Mouse (Mus musculus): ENCODE data around the gene Eya2. TPM values are rescaled to one million over a fixed set of nuclear protein-coding genes. Genes with fewer than 3 reads are reported as not detected.

The Eya2 gene
- polyA plus RNA-seq, 1 experiment = 1.5 TPM

Other genes starting within 250 kb of the Eya2 start
- gene Zfp663, start 226.3 kb upstream of the Eya2 start, polyA plus RNA-seq (2012; rRNA removed) = not detected in 2 replicates
- 0.45 and 0.62 TPM in 2 replicates for gene Zfp334, start 206.8 kb upstream of the Eya2 start, polyA plus RNA-seq (2012; rRNA removed)
- gene Ocstamp, start 194.6 kb upstream of the Eya2 start, polyA plus RNA-seq (2012; rRNA removed) = 0.69 and 1.8 TPM in 2 replicates
- gene Slc13a3, start 121.8 kb upstream of the Eya2 start, polyA plus RNA-seq (2012; rRNA removed) = 0.05 and 0.12 TPM in 2 replicates
- 12.5 and 12.9 TPM in 2 replicates for gene Trp53rka, start 101.7 kb upstream of the Eya2 start, polyA plus RNA-seq (2012; rRNA removed)
- gene Slc2a10, start 91.2 kb upstream of the Eya2 start, polyA plus RNA-seq (2012; rRNA removed) = 4.8 and 7.0 TPM in 2 replicates